Mouse (Mus musculus): ENCODE data around the gene Ifitm6. TPM values are rescaled to one million over a fixed set of nuclear protein-coding genes. Genes with fewer than 3 reads are reported as not detected.
"Not testable (repeated sequence)": the region's sequence is repeated elsewhere in the genome, so short reads cannot be mapped to it uniquely, and the experiment has no call there.

Gene Ifitm6
- total RNA-seq (2015) (1,773 and 2,031 TPM in 2 replicates), total RNA-seq (2017) (1,518 and 1,657 TPM in 2 replicates)

DNA sequence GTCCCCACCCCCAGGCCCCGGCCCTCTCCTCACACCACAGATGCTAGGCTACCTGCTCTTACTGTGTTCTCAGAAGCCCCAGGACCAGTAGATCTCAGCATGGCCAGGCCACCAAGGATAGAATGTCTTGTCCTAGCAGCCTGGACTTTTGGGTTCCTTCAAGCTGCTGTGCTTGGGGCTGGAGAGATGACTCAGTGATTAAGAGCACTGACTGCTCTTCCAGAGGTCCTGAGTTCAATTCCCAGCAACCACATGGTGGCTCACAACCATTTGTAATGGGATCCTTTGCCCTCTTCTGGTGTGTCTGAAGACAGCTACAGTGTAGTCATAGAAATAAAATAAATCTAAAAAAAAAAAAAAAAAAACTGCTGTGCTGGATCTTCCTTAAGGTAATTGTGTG, at the start of gene Ifitm6:
Ifitm6 (minus strand) TSS at position 101 of the 400 bp plus-strand sequence.
- not testable (repeated sequence) for ATAC-seq (ENCODE audit: poor library complexity, severe bottlenecking)

DNA sequence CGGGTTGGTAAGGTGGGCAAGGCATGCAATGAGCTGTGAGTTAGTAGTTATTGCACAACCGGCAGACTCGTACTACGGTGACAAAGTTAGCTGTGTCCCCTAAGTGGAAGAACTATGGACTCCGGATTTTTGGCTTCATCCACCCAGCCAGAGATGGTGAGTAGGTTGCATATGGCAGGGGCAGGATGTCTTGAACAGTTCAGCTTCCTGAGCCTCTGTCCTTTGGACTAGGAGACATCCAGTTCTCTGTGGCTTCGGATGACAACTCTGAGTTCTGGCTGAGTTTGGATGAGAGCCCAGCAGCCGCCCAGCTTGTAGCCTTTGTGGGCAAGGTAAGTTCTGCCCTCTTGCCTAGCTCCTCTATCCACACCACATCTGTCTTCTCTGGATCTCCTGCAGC, 46.9 kb upstream of the Ifitm6 start:
- ATAC-seq (ENCODE audit: poor library complexity, severe bottlenecking): peak; percentile 22

DNA sequence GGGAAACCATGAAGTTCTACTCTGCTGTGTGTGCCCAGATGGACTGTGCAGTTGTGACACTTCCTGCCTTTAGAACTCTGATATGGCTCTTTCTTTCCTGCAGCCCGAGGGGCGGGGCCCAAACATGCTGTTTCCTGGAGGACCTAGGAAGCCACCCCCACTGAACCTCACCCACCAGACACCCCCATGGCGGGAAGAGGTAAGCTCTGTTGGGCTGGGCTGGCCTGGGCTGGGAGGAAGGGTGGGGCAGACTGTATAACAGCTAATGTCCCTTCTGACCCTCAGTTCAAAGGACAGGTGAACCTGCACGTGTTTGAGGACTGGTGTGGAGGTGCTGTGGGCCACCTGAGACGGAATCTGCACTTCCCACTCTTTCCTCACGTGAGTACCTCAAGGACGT, 46.5 kb upstream of the Ifitm6 start:
- ATAC-seq (ENCODE audit: poor library complexity, severe bottlenecking): peak; percentile 80

DNA sequence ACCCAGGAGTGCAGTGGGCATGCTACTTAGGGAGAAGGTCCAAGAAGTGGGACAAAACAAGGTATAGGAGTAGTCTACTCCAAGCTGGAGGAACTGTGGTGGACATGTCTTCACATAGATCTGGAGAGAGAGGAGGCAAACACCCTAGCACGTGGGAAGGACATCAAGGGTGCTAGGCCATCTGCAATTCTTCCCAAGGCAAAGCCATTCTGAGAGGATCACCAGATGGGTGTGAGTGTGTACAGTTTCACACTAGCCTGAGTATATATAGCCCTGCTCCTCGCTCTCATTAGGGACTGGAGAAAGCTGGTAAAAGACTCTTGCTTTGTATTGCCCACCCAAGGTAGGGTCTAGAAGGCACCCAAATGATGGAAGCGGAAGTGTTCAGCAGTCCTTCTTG, 45.6 kb upstream of the Ifitm6 start:
- no peak for ATAC-seq (ENCODE audit: poor library complexity, severe bottlenecking)

DNA sequence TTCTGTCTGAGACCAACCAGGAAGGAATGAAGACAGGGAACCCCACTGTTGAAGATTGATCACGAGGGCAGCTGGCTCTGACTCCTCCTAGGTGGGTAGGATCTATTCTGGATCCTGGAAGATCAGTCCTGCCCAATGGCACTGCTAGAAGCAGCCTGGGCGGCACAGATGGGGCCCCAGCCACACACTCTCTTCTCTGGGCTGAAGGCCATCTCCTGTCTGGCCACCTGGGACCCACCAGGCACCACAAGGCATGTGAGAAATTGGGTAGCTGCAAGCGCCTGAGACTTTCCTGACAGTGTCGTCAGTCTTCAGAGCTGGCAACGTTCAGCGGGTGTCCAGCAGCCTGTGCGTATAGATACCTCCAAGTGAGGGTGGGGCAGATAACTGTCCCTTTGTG, 44.8 kb upstream of the Ifitm6 start:
- no peak for ATAC-seq (ENCODE audit: poor library complexity, severe bottlenecking)

DNA sequence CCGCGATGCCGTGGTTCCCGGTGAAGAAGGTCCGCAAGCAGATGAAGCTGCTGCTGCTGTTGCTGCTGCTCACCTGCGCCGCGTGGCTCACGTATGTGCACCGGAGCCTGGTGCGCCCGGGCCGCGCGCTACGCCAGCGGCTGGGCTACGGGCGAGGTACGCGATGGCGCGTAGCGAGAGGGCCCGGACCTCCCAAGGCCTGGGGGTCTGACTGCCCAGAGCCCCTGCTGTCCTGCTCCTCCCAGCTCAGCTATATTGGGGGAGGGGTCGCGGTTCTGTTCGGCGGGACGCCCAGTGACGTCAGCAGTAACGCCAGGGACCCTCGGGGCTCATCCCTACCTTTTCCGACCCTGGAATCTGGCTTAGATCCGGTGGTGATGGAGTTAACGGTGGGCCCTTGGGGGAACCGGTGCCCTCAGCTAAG, 43.6 kb upstream of the Ifitm6 start:
- ATAC-seq (ENCODE audit: poor library complexity, severe bottlenecking): no peak

DNA sequence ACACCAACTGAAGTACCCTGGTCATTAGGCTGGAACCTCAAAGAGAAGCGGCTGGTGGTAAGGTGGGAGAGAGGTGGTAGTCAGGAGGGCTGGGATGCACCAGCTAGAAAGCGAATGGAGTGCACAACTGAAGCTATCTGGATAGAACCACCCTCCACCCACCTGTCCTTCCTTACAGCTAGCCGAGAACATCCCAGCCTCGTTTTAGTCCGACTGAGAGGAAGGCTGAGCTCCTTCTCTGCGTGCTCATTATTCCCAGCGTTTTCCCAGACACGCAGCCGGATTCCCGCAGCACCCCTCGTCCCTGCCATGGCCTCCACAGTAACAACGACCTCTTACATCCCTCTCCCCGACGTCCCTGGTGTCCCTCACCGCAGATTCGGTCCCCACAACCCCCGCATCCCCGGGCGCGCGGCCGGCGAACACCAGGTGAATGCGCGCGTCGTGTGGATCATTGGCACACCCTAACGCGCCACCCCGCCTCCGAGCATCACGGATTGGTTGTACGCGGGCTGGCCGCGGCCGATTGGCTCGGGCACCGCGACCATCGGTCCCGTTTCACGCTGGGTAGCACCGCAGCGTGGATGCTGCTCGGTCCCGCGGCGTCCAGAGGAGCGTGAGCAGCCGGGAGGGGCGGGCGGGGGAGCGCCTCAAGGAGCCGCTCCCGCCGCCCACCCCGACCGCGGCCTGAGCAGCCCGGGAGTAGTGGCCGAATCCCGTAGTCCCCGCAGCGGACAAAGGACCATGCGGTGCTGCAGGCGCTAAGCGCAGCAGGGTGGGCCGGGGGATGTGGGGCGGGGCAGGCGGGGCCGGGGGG, 42.9 kb upstream of the Ifitm6 start, which contains the start of gene B4galnt4:
B4galnt4 (plus strand) TSS at position 679 of the 817 bp plus-strand sequence.
- peak; percentile 48 for ATAC-seq (ENCODE audit: poor library complexity, severe bottlenecking)

DNA sequence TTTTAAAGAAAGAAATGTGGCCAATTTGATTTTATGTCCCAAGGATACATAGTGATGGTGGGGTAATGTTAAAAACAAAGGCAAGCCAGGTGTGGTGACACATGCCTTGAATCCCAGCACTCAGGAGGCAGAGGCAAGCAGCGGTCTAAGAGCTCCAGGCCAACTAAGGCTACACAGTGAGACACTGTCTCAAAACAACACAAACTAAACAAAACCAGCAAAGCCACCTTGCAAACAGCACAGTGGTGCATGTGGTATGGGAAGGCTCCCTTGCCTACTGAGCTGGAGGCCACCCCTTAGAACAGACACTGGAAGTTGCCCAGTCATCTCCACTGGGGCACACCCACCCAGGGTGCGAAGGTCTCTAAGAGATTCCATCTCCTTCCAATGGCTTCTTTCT, 42.2 kb upstream of the Ifitm6 start:
- no peak for ATAC-seq (ENCODE audit: poor library complexity, severe bottlenecking)

DNA sequence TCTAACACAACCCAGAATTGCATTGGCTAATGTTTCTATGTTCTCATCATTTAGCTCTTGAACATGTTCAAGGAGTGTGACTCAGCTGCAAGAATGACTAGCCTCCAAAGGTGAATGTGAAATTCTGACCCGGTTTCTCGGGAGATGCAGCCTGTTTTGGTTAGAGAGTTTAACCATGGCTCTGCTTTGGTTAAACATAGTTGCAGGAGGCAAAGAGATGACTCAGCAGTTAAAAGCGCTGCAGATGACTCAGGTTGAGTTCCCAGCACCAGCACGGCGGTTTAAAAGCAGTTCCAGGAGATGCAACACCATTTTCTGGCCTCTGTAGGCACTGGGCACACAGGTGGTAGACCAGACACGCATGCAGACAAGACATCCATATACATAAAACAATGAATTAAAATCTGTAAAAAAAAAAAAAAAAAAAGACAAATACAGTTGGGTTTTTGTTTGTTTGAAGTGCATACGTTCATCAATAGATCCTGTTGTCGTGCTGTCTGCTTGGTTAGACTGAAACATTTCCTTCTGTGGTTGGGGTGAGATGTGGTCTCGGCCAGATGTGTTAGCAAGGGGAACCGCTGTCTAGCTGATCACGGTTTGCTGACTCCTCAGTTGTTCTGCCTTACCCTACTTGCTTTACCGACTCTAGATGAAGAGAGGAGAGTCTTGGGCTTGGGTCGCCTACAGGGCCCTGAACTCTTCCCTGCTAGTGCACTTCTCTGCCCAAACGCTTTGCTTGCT, 41.0 kb upstream of the Ifitm6 start:
- ATAC-seq (ENCODE audit: poor library complexity, severe bottlenecking): no peak

DNA sequence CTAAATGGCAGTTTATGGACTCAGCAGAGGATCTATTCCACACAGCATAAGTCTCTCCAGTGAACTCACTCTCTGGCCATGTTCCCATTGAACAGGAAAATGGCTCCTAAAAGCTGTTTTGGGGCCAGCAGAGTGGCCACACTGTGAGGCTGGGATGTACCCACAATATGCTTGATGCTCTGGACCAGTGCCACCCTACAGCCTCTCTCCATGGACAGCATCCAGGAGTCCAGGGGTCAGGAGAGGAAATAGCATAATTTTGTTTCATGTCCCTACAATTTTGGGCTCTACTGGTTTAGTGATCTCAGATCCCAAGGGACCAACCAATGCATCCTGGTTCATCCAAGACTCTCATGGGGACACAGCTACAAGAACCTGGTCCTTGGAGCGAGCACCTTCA, 39.8 kb upstream of the Ifitm6 start:
- ATAC-seq (ENCODE audit: poor library complexity, severe bottlenecking): no peak

DNA sequence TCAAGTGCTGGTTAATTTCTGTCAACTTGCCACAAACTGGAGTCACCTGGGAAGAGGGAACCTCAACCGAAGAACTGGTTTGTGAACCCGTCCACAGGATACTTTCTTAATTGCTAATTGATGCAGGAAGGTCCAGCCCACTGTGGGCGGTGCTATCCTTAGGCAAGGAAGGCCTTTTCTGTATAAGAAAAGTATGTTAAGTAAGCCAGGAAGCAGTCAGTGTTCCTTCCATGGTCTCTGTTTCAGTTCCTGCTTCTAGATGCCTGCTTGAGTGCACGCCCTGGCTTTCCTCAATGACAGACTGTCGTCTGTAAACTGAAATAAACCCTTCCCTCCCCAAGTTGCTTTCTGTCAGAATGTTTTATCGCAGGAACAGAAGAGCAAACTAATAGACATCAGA, 39.3 kb upstream of the Ifitm6 start:
- peak; percentile 86 for ATAC-seq (ENCODE audit: poor library complexity, severe bottlenecking)

DNA sequence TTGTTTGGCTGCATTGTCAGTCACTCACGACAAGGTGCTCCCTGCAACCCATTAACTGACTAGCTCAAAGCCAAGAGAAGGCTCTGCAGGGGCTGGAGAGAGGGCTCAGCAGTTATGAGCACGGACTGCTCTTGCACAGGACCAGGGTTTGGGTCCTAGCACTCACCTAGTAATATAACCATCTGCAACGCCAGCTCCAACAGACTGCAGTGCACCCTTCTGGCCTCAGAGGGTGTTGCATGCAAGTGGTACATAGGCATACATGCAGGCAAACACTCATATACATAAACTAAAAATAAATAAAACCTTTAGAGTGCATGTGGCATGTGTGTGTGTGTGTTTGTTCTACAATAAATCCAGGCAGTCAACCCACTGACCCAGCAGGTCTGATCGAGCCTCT, 38.1 kb upstream of the Ifitm6 start:
- ATAC-seq (ENCODE audit: poor library complexity, severe bottlenecking): no peak

DNA sequence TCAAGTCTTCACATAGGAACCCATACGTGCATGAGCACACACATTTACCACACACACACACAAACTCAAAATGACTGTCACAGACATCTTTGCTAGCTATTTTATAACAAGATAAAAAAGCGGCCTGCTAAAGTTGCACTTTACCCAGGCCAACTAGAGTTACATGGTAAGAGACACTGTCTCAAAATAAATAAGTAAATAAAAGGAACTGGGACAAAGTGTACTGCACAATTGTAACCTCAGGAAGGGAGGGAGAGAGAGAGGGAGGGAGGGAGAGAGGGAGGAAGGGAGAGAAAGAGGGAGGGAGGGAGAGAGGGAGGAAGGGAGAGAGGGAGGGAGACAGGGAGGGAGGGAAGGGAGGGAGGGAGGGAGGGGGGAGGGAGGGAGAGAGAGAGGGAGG, 34.7 kb upstream of the Ifitm6 start:
- no peak for ATAC-seq (ENCODE audit: poor library complexity, severe bottlenecking)

DNA sequence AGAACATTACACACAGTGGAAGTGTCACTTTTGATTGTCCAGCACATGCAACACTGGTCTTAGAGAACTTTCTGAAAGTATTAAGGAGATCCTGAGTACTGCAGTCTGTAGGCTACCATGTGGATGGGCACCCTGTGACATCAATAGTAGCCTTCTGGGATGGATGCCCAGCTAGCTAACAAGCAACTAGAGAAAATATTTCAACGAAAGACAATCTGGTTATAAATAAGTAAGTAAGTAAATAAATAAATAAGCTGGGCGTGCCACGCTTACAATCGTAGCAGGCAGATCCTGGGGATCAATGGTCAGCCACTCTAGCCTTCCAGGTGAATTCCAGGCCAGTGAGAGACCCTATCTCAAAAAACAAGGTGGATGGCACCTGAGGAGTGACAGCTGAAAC, 34.3 kb upstream of the Ifitm6 start:
- no peak for ATAC-seq (ENCODE audit: poor library complexity, severe bottlenecking)

DNA sequence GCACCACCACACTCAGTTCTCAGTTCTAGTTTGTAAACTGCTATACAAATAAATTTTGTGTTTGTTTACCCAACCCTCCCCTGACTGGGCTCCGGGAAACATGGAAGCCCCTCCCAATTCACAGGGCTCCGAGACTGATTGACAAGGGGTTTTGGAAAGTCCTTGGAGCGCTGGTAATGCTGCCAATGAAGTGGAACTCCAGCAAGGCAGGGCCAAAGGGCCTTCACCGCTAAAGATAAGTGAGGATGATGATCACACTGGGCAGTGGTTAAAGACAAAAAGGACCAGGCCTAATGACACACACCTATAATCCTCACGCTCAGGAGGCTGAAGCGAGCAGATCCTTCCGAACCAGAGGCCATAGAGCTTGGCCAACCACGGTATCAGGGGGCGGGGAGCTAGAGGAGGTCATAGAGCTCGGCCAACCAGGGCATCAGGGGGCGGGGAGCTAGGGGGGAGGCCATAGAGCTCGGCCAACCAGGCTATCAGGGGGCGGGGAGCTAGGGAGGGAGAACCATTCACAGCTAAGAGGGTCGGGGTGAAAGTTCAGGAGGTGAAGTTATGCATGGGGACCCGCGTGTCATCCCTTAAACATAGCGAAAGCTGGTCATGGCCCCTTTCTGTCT, 33.4 kb upstream of the Ifitm6 start:
- ATAC-seq (ENCODE audit: poor library complexity, severe bottlenecking): no peak

DNA sequence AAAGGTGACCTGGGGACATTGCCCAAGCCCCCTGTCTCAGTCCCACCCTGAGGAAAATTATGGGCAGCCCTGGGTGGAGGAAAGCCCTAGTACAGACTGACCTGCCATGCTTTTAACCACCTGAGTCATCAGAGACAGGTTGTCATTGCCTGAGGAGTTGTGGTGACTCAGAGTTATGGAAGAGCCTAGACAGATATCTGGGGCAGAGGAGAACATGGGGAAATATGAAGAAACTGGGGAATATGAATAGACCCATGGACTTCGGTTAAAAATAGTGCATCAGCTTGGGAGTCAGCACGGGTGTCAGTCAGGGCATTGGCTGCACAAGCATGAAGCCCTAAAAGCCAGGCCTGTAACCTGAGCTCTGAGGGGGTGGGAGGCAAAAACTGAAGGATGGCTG, 31.6 kb upstream of the Ifitm6 start:
- no peak for ATAC-seq (ENCODE audit: poor library complexity, severe bottlenecking)

DNA sequence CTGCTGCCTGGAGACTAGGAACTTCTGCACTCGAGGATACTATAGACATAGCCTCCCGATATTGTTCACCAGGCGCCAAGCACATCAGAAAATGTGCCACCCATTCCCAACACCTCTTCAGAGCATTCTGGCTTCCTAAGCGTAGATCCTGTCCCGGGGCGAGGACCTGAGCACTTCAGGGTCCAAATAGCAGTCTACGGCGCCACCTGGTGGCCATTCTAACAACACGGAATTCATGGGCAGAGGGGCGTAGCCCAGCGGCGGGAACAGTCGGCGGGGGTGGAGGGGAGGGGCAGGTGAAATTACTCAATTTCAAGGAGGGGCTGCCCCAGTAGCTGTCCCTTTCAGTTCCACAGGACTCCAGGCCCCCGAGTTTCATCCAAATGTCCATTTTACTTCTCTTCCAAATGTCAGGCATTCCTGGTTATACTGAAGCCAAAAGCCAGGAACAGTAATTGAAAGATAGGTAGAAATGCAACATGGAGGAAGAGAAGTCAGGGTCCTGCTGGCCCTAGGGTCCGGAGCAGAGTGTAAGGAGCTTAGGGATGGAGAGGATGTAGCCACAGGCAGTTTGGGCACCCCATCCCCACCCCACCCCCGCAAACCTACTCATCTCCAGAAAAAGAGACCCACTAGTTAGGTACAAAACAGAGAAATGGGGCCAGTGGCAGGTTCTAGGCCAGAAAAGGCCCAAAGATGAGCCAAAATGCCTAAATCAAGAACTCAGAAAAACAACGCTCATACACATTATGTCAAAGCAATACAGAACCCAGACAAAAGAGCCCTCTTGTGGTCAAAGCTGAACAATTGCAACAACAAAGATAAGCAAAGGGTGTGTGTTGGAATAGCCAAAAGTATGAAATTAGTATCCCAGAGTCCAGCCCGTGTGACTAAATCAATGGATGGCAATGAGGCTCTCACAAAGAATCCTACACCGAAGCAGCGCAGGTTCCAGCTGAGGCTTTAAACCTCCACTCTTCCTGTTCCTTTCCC, 30.8 kb upstream of the Ifitm6 start:
- ATAC-seq (ENCODE audit: poor library complexity, severe bottlenecking): peak; percentile 95

DNA sequence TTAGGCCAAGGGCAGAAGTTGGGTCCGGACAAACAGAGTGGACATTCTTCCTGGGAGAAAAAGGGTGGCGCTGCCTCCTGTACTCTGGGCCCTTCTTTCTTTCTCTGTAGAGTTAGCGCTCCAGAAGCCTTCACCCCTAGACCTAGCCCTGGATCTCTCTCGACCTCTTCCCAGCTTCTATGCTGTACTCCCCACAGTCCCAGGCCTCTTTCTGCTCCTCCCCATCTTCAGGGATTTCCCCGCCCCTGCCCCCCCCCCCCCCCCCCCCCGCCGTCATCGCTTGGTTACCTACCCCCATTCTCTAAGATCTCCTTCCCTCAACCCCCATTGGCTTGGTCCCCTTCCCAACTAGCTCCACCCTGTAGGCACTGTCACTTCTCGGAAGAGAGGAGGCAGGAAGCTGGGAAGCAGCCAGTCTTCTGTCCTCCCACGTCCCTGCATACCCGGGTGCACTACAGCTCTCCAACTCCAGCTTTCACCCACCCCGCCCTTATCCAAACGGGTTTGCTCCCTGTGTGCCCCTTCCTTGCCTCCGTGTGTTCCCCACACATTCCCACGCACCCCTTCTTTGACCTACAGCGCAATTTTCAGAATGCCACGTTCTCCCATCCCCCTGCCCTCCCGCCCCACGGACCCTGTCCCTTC, 30.0 kb upstream of the Ifitm6 start:
- ATAC-seq (ENCODE audit: poor library complexity, severe bottlenecking): peak; percentile 45

DNA sequence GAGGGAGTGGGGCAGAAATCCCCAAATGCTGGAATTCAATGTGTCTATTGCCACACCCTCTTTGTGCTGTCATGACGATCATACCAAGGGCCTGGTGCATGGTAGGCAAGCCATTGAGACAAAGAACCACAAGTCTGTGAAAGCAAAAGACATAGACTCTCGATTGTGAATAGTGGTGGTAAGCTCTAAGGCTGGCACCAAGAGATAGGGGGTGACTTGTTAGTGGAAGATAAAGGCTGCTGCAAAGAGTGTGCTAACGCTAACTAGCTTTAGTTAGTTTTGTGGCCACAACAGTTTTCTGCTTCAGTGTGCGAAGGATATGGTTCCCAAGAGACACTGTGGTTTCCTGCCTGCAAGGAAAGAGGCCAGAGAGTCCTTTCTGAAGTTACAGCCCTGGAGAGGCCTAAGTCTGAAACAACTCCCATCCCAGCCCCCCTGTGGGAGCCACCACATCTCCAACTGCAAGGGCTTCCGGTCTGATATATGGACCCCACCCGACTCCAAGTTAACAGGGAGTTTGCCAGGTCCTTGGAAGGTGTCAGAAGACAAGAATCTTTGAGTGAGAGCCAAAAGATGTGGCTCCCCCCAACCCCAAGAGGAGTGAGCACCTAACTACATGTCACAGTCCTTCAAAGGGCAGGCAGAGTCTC, 29.3 kb upstream of the Ifitm6 start:
- no peak for ATAC-seq (ENCODE audit: poor library complexity, severe bottlenecking)
